Mouse (Mus musculus) forebrain, embryonic 10.5 days (tissue): ENCODE results near the gene Defb26. TPM values are rescaled to one million over a fixed set of nuclear protein-coding genes. Genes with fewer than 3 reads are reported as not detected.

Source experiments
- DNase-seq: peaks from one replicate; pipeline ENCODE4 v3.0.0-alpha.2; 2017; ENCODE audit warnings: low spot score; ENCODE audit errors: extremely low spot score
- H3K27ac ChIP-seq: fragments of 300-500 bp; sonication (generic); 2 replicates; pipeline ENCODE4 v1.5.1; 2016; ENCODE audit warnings: mild to moderate bottlenecking
- H3K27me3 ChIP-seq: fragments of 300-500 bp; sonication (generic); 2 replicates; pipeline ENCODE4 v1.6.1; 2016; ENCODE audit warnings: mild to moderate bottlenecking; ENCODE audit not compliant: poor library complexity, severe bottlenecking
- H3K36me3 ChIP-seq: fragments of 300-500 bp; sonication (generic); replicated peaks from 2 replicates; pipeline ENCODE4 v1.6.1; 2016; ENCODE audit warnings: mild to moderate bottlenecking, moderate library complexity
- H3K4me1 ChIP-seq: fragments of 300-500 bp; sonication (generic); 2 replicates; pipeline ENCODE4 v1.6.1; 2016
- H3K4me3 ChIP-seq: fragments of 300-500 bp; sonication (generic); 2 replicates; pipeline ENCODE4 v1.5.1; 2016; ENCODE audit warnings: mild to moderate bottlenecking, moderate library complexity
- H3K9me3 ChIP-seq: fragments of 300-500 bp; sonication (generic); 2 replicates; pipeline ENCODE4 v1.6.1; 2016; ENCODE audit warnings: mild to moderate bottlenecking, moderate library complexity
- WGBS: fragments of 180-500 bp; shearing (Covaris S2); methylation state at CpG from one replicate; pipeline ENCODE4 v1.1.7; 2016; 5-methylcytosine and 5-hydroxymethylcytosine counted together
- polyA plus RNA-seq: library from polyadenylated mRNA; unstranded; fragments of >200 nt; fragmentation: Nextera tagmentation; extraction: Ambion mirVana; gene quantifications from 2 replicates; pipeline ENCODE4 v1.2.1, GENCODE M21; 2016

Defb26 gene
- polyA plus RNA-seq: not detected in 2 replicates

DNA sequence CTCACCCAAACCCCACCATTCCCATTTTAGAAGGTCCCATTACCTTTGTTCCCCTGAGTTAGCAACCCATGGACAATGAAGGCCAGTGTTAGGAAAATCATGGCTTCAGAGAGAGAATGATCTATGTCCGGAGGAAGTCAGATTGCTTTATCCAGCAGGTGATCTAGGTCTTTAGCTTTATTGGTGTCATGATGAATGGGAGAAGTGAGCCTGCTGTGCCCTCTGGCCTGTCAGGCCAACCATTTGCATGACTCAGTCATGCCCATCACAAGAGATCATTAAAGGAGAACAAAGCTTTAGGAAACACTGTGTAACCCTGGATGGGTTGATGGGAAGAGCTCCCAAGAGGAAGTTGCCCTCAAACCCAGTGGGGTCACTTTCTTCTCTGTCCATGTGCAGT, at the start of gene Defb26:
Gene Defb26 (minus strand): TSS at position 101 of the 400 bp plus-strand sequence.
- H3K27me3 ChIP-seq: no peaks in the 10 kb centered on the region
- H3K27ac ChIP-seq: no peak within 1 kb of the TSS
- H3K4me3 ChIP-seq: no peak within 1 kb of the TSS
- H3K9me3 ChIP-seq: no peaks in the 10 kb centered on the region
- no peak for DNase-seq
- H3K36me3 ChIP-seq: no peaks in the 10 kb centered on the region
- H3K4me1 ChIP-seq: no peaks in the 10 kb centered on the region
- 93% methylated on average over 1 of the region's 1 CpGs for WGBS

DNA sequence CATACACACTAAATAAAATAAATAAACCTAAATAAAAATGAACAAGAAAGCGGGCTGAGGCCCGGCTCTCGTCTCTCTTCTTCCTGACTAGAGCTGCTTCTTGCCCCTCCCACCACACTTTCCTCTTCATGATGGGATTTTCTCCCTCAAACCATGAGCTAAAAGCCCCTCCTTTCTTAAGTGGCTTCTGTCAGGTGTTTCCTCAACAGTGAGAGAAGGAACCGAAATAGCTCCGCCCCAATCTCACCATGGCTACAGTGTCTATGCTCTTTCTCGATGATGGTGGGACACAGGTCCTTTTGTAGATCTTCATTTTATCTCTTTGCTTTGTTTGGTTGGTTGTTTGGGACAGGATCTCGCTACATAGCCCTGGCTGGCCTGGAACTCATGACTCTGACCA, 45.2 kb upstream of the Defb26 start:
- Histone ChIP-seq H3K27ac (no peak overlapping the region), H3K9me3 (no peaks in the 10 kb centered on the region), H3K4me3 (no peak overlapping the region), H3K27me3 (no peaks in the 10 kb centered on the region), H3K36me3 (no peaks in the 10 kb centered on the region), H3K4me1 (peaks cover 7% of the 10 kb centered on the region)
- 92% methylated on average over 7 of the region's 7 CpGs for WGBS
- DNase-seq: no peak

DNA sequence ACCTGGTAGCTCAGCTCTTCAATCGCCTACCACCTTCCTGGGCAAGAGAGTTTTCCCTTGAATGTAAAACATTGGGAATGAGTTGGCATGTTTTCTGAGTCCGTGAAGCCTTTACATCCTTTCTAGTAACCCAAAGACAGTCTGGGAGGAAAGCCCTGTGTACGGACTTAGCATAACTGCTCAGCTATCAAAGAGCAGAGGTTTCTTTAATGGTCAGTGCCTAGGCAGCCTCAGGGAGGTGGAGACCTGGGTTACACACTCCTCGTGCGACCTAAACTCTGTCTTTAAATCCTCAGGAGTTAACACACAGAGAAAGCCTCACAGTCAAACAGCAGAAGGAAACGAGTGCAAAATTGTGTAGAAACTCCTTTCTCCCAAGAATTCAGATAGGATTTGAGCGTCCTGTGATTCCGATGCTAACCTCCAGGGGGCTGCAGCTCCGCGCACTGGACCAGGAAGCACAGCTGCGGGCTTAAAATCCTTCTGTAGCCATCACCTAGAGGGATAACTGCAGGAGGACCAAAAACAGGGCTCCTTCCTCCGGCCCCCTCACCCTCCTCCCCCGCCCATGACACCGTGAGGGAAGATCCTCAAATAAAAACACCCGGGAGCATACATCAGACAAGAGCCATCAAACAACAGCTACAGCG, 42.4 kb upstream of the Defb26 start:
- Histone ChIP-seq H3K9me3 (no peaks in the 10 kb centered on the region), H3K27ac (no peak overlapping the region), H3K36me3 (no peaks in the 10 kb centered on the region), H3K27me3 (no peaks in the 10 kb centered on the region), H3K4me3 (peak overlapping the region; percentile 25), H3K4me1 (peaks cover 7% of the 10 kb centered on the region)
- 15% methylated on average over 16 of the region's 16 CpGs for WGBS
- DNase-seq: peak; percentile 71

DNA sequence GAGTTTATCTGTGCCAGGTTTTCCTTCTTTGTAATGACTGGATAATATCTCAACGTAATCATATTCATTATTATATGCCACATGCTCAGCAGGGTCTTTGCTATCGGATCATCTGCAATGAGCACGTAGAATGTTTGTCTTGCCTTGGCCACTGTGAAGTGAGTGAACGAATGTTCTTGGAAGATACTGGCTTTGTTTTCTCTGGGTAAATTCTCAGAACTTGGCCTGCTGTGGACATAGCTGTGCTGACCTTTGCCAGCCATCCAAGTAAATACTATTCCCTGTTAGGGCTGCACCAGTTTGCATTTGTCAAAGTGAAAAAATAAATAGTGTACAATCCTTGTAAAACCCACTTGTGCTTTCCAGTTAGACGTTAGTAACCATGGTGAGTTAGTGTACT, 36.6 kb upstream of the Defb26 start:
- Histone ChIP-seq H3K27ac (no peak overlapping the region), H3K27me3 (no peaks in the 10 kb centered on the region), H3K4me1 (0 out of 2 replicates have a peak, but pooled peaks cover 4% of the 10 kb centered on the region), H3K4me3 (no peak overlapping the region), H3K9me3 (no peaks in the 10 kb centered on the region), H3K36me3 (no peaks in the 10 kb centered on the region)
- whole genome bisulfite sequencing: 90% methylated on average over 5 of the region's 5 CpGs
- DNase-seq: no peak

DNA sequence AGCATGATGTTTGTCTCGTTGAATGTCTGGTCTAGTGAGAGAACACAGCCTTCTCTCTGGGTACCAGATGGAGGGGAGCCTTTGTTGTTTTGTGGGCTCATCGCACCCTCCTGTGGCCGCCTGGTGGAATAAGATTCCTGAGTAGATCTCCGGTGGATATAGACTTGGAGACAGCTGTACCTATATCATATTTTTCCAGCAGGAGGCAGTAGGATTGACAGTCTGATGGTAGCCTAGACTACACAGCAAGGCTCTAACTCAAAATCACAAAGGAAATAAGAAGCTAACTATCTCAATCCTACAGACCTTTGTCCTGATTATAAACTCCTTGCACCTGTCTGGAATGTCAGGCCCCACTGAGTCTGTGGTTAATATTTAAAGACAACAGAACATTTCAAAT, 33.2 kb upstream of the Defb26 start:
- H3K4me1 ChIP-seq: 0 out of 2 replicates have a peak, but pooled peaks cover 4% of the 10 kb centered on the region
- no peaks in the 10 kb centered on the region for H3K27me3 ChIP-seq
- 31% methylated on average over 4 of the region's 4 CpGs for WGBS
- no peaks in the 10 kb centered on the region for H3K36me3 ChIP-seq
- DNase-seq: peak; percentile 30
- H3K9me3 ChIP-seq: peaks cover 5% of the 10 kb centered on the region; the same call in 1 of the 2 replicates
- no peak overlapping the region for H3K27ac ChIP-seq
- H3K4me3 ChIP-seq: no peak overlapping the region

DNA sequence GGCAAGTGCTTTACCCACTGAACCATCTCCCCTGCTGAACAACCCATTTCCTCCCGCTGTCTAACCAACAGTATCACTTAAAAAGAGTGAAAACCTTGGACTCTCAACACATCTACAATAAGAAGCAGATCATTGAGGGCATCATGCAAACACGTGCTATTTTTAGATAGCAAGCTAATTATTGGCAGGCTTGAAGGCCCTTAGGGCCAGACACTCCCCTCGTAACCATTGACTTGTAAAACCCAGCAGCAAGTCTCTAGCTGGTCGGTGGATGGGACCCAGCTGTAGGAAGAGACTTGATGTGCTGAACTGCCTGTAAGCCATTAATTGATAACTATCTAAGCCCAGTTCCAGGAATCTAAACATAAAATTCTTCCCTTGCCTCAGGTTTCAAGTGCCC, 32.0 kb upstream of the Defb26 start:
- no peak for DNase-seq
- Histone ChIP-seq H3K4me1 (0 out of 2 replicates have a peak, but pooled peaks cover 4% of the 10 kb centered on the region), H3K9me3 (peaks cover 5% of the 10 kb centered on the region; the same call in 1 of the 2 replicates), H3K27me3 (no peaks in the 10 kb centered on the region), H3K36me3 (no peaks in the 10 kb centered on the region), H3K4me3 (no peak overlapping the region), H3K27ac (no peak overlapping the region)
- 85% methylated on average over 4 of the region's 4 CpGs for WGBS

DNA sequence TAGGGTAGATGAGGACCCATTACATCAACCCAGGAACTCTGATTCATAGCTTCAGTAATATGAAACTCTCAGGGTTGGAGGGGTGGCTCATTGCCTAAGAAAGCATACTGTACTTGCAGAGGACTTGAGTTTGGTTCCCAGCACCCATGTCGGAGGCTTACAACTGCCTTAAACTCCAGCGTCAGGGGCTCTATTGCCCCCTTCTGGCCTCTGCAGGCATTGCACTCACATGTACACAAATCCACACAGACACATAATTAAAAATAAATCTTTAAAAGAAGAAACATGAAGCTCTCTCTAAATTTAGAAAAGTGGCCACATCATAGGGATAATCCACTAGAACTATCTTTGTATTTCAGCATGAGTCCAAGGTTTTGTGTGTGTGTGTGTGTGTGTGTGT, 31.4 kb upstream of the Defb26 start:
- peaks cover 5% of the 10 kb centered on the region; the same call in 1 of the 2 replicates for H3K9me3 ChIP-seq
- 69% methylated on average over 2 of the region's 2 CpGs for WGBS

DNA sequence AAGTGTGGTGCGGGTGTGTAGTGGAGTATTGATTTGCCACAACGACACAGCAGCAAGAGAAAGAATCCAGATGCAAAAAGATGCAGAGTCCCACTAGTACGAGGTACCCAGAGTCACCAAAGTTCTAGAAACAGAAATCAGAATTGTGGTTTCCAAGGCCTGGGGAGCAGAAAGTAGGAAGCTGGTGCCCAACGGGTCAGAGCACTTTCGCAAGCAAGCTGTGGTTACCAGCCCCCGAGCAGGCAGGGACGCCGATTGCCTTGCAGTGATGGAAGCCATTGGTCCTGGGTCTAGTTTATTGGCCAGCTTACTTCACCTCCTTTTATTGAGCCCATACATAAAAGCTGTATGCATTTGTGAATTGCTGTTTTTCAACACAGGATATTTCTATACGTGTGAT, 30.5 kb upstream of the Defb26 start:
- no peaks in the 10 kb centered on the region for H3K36me3 ChIP-seq
- 91% methylated on average over 9 of the region's 9 CpGs for WGBS
- no peaks in the 10 kb centered on the region for H3K4me1 ChIP-seq
- H3K27ac ChIP-seq: no peak overlapping the region
- H3K27me3 ChIP-seq: no peaks in the 10 kb centered on the region
- DNase-seq: no peak
- H3K9me3 ChIP-seq: peaks cover 5% of the 10 kb centered on the region; the same call in 1 of the 2 replicates
- no peak overlapping the region for H3K4me3 ChIP-seq

More for the DNA sequence above, 31.4 kb upstream of the Defb26 start:
- no peaks in the 10 kb centered on the region for H3K36me3 ChIP-seq
- no peak for DNase-seq
- no peaks in the 10 kb centered on the region for H3K27me3 ChIP-seq
- no peak overlapping the region for H3K27ac ChIP-seq
- H3K4me3 ChIP-seq: no peak overlapping the region
- 0 out of 2 replicates have a peak, but pooled peaks cover 2% of the 10 kb centered on the region for H3K4me1 ChIP-seq

DNA sequence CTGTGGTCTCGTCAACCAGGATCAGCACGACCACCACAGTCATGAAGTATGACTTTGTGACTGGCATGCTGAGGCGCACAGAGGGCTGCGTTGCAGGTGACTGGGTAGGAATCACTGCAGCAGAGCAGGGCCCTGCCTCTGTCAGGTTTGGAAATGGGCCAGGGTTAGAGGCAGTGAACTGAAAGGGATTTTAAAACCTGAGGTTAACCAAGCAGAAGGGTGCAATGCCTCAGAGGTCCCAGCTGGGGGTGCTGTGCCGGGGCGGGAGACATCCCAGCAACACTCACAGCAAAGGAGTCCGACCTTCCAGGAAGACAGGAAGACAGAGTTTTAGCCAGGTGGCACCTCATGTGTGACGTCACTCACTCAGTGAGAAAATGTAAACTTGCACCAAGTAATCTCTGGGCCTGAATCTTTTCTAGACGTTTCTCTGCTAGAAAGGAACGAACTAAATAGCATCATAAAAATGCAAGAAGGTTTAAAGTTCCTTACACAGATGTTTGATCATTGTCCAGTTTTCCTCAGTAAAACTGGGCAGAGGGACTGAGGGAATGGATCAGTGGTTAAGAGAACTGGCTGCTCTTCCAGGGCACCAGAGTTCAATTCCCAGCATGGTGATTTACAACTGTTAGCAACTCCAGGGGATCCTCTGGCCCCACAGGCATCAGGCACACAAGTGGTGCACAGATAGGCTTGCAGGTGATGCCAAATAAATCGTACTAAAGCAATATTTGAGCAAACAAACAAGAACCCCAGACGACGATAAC, 28.6 kb upstream of the Defb26 start, which contains the start of gene Defb29:
Gene Defb29 (minus strand): TSS at position 155 of the 767 bp plus-strand sequence.
- Histone ChIP-seq H3K9me3 (peaks cover 5% of the 10 kb centered on the region; the same call in 1 of the 2 replicates), H3K36me3 (no peaks in the 10 kb centered on the region), H3K27ac (no peak within 1 kb of the TSS), H3K4me3 (no peak within 1 kb of the TSS), H3K27me3 (no peaks in the 10 kb centered on the region), H3K4me1 (no peaks in the 10 kb centered on the region)
- WGBS: 62% methylated on average over 13 of the region's 13 CpGs
- DNase-seq: no peak

DNA sequence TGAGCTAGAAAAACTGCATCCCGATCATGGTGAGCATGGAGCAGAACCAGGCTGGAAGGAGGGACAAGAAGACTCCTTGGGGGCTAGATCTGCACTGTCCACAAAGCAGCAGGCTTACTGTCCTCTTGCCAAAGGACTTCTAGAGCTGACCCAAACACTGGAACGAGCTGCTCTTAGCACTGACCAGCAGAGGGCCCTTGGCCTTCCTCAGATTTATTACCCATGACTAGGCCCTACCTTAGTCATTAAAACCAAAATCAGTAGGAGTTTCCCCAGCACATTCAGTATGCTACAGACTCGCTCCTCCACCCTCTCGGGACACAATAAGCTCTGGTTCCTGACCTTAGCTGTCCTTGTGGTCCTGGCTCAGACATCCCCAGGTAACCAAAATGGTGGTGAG, 6.5 kb upstream of the Defb26 start, which contains the start of gene Defb28:
Gene Defb28 (plus strand): TSS at position 275 of the 400 bp plus-strand sequence.
- Histone ChIP-seq H3K9me3 (no peaks in the 10 kb centered on the region), H3K27ac (no peak within 1 kb of the TSS), H3K27me3 (no peaks in the 10 kb centered on the region), H3K4me3 (no peak within 1 kb of the TSS), H3K4me1 (no peaks in the 10 kb centered on the region), H3K36me3 (no peaks in the 10 kb centered on the region)
- DNase-seq: no peak
- WGBS: 78% methylated on average over 4 of the region's 4 CpGs

DNA sequence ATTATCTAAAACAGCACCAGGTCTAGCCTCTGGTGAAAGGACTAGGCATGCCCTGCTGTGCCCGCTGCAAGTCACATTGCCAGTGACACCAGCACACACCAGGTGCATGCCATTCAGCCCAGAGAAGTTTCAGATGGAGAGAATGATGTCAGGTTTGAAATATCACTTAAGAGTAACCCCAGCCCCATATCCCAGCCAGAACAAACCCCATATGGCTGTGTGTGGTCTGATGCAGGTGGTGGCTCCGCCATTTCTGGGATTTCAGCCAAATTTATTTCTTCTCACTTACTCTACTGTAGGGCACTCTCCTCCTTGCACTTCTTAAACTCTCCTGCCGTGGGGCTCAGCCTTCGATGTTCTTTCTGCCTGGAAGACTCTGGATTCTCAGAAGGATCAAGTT, 4.6 kb upstream of the Defb26 start:
- no peak overlapping the region for H3K4me3 ChIP-seq
- no peak for DNase-seq
- 90% methylated on average over 4 of the region's 4 CpGs for WGBS

DNA sequence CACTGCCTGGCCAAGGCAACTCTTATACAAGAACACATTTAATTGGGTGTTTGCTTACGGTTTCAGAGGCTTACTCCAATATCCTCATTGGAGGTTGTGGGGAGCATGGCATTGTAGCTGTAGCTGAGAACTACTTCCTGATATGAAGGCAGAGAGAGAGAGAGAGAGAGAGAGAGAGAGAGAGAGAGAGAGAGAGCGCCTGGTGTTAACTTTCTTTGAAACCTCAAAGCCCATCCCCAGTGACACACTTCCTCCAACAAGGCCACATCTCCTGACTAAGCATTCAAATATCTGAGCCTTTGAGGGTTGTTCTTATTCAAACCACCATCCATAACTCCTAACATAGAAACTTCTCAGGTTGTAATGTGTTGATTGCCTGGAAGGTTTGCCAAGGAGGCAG, 7.5 kb downstream of the Defb26 start:
- Histone ChIP-seq H3K27ac (no peak overlapping the region), H3K4me1 (no peaks in the 10 kb centered on the region), H3K9me3 (no peaks in the 10 kb centered on the region), H3K27me3 (no peaks in the 10 kb centered on the region), H3K36me3 (no peaks in the 10 kb centered on the region), H3K4me3 (no peak overlapping the region)
- 84% methylated on average over 2 of the region's 2 CpGs for WGBS
- DNase-seq: no peak

More for the DNA sequence above, 4.6 kb upstream of the Defb26 start:
- H3K36me3 ChIP-seq: no peaks in the 10 kb centered on the region
- no peak overlapping the region for H3K27ac ChIP-seq
- no peaks in the 10 kb centered on the region for H3K27me3 ChIP-seq
- H3K4me1 ChIP-seq: no peaks in the 10 kb centered on the region
- no peaks in the 10 kb centered on the region for H3K9me3 ChIP-seq

DNA sequence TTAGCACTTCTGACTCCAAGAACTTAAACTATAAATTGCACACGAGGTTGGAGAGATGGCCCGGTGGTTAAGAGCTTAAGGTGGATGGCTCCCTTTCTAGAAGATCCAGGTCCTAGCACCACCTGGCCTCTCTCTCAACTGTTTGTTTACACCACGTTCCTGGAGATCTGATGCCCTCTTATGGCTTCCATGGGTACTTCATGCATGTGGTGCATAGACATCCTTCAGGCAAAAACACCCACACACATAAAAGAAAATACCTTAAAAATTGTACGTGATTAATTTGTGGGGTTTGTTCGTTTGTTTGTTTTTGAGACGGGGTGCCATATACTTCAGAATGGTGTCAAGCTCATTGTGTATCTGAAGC, 10.6 kb downstream of the Defb26 start:
- 77% methylated on average over 6 of the region's 6 CpGs for WGBS
- DNase-seq: no peak
- Histone ChIP-seq H3K27ac (no peak overlapping the region), H3K9me3 (no peaks in the 10 kb centered on the region), H3K27me3 (no peaks in the 10 kb centered on the region), H3K4me3 (no peak overlapping the region), H3K36me3 (no peaks in the 10 kb centered on the region), H3K4me1 (no peaks in the 10 kb centered on the region)
